Mouse (Mus musculus): ENCODE results near the gene Pakap.

Gene Pakap

DNA sequence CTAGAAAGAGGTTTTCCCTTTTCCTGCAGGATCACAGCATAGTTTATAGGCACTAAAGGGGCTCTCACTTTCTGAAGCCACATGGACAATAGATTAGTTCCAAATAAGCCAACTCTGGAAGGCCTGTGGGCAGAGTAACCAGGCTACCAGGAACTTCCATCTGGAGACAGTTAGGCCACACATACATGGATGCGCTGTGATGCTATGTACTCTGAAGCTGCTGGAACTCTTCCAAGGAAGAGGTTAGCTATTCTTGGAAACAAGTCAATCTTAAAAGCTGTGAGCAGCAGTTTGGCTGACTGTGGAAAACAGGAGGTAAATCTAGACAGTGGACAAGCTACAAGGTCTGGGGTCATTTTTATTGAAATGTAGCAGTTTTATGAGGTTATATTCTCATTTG lies 196.4 kb downstream of the Pakap start:
- DNase-seq (ENCODE audit: low spot score in 2 of 2) = no peak

DNA sequence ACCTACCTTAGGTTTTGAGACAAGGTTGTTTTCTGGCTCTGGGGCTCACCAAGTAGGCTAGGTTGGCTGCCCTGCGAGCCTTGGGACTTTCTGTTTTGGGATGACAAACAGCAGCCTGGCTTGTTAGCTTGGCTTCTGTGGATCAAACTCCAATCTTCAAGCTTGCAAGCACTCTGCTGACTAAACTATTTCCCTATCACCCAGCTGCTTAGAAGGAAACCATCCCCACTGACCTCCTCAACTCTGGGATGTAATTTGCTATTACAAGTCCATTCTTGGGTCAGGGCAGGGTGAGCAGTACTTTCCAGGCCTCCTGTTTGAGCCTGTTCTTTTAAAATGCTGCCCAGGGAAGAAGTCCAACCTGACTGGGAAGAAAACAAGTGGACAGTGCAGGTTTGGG lies 196.9 kb downstream of the Pakap start:
- DNase-seq (ENCODE audit: low spot score in 2 of 2) = no peak

DNA sequence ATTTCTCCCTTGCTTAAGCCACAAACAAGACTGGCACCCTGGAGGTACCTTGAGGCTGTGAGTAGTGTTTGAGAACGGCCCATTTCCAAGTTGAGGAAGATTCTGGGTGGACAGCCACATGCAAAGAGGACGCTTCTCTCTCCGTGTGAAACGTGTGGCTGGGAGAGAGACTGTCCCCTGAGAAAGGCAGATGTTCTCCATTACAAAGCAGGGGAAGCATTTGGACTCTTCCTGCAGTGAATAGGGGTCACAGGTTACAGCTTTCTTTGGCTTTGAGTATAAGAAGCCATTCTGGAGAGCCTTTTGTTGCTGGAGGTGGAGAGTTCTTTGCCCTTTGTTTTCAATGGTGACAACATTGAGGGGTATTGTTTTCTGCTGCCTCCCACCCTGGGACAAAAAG lies 197.8 kb downstream of the Pakap start:
- no peak for DNase-seq (ENCODE audit: low spot score in 2 of 2)

DNA sequence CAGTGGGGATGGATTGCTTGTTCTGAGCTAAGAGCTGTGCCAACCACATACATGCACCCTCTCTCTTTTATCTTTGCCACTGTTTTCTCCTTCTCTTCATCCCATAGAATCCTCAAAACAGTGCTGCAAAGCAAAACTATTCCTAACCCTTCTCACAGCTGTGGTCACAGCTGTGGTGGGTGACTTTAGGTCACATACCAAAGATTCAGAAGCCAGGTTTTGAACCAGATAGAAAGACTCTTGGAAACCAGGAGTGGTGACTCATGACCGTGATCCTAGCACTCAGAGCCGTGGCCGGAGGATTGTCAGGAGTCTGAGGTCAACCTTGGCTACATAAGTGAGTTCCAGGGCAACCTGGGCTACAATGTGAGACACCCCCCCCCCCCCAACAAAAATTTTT lies 201.0 kb downstream of the Pakap start:
- no peak for DNase-seq (ENCODE audit: low spot score in 2 of 2)

DNA sequence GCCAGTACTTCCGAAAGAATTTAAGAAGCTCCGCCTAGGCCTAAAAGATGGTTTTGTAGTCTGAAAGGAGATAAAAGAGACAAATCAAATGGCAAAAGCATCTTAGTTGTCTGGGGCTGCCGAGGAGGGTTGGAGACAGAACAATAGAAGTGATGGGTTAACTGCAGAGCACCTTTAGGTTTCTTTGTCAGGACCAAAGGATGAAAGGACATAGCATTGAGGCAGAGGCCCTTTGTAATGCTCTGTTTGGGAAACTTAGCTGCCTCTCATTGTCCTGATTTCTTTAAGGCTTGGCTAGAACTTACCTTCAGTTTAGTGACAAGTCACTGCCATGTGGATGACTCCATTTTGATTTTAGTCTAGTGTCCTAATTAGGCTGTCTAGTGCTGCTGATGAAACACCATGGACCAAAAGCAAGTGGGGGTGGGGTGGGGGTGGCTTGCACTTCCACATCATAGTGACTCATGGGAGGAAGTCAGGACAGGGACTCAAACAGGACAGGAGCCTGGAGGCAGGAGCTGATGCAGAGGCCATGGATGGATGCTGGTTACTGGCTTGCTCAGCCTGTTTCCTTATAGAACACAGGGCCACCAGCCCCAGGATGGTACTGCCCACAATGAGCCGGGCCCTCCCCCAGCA lies 202.3 kb downstream of the Pakap start:
- no peak for DNase-seq (ENCODE audit: low spot score in 2 of 2)

DNA sequence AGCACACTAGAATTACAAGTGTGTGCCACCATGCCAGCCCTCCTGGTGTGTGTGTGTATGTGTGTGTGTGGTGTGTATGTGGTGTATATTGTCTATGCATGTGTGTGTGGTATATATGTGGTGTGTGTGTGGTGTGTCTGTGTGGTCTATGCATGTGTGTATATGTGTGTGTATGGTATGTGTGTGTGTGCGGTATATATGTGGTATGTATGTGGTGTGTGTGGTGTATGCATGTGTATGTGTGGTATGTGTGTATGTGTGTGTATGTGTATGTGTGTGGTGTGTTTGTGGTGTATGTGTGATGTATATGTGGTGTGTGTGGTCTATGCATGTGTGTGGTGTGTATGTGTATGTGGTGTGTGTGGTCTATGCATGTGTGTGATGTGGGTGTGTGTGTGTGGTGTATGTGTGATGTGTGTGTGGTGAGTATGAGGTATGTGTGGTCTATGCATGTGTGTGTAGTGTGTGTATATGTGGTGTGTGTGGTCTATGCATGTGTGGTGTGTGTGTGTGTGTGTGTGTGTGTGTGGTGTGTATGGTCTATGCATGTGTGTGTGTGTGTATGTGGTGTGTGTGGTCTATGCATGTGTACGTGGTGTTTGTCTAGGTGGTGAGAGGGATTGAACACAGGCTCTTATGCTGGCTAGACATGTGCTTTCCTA lies 203.7 kb downstream of the Pakap start:
- DNase-seq (ENCODE audit: low spot score in 2 of 2) = no peak

DNA sequence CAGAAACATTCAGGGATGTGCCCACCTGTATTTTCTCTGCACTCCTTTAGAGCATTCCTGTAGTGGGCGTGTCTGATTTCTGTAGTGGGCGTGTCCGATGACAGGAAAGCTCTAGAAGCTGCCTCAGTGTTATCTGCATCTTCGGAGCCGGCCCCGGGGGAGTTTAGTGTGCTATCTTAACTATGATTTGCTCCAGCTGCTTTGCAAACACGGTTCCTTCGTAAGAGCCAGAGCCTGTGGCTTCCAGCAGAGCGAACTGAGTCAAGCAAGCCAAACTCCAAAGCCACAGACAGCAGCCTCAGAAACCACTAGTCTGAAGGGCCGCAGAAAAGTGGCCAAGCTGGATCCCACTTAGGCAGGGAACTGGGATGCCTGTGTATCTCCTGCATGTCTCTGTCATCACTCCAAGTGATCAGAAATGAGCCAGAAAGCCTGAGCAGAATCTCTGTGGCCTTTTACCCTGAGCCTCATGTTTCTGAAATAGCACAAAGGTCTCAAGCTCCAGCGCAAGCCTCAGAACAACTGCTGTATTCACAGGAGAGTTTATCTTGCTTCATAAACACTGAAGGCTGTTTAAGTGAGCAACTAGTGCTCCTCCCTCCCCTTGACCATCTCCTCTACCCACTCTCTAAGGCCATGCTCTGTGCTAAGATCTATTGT lies 205.0 kb downstream of the Pakap start:
- peak; percentile 46 to 63 for DNase-seq (ENCODE audit: low spot score in 2 of 2)

DNA sequence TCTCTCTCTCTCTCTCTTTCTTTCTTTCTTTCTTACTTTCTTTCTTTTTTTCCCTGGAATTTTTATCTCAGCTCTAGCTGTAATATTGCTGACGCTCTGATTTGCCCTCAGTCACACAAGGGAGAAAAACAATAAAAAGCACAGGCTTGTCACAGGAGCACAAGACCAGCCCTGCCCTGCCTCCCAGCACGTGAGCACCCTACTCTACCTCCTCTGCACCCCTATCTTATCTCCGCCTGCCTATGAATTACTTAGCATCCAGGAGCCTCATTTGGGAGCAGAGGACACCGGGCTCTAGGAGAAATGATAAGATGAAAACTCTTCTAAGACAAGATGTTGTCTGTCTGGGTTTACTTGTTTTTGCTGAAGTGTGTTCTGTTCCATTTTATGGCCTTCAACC lies 206.5 kb downstream of the Pakap start:
- DNase-seq (ENCODE audit: low spot score in 2 of 2) = no peak

DNA sequence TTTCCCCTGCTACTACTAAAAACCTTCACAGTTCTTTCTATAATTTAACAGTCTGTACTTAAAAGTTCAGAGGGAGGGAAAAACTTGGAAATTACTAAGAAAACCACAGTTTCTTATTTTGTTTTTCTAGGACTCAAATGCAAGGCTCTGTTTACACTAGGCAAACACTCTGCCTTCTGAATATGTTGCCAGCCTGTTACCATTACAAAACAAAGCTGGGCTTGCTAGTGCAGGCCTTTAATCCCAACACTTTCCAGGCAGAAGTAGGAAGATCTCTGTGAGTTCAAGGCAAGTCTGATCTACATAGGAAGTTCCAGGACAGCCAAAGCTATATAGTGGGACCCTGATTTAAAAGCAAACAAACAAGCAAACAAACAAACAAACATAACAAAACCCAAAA lies 207.6 kb downstream of the Pakap start:
- no peak for DNase-seq (ENCODE audit: low spot score in 2 of 2)

DNA sequence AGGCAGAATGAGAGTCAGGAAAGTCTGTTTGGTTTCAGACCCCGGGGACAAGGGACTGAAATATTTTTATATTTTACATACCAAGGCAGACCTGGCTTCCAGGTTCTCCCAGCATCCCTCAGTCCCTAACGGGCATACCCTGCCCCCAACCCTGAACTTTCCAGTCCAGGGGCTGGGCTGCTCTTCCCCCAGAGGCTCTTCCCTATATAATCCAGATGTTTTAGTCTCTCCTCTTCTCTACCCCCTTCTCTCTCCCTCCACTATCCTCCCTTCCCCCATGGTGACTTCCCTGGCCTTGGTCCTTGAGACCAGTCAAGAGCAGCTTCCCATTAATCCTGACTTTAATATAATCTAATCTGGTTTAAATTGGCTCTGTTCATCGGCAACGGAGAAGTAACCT lies 212.4 kb downstream of the Pakap start:
- no peak for DNase-seq (ENCODE audit: low spot score in 2 of 2)

DNA sequence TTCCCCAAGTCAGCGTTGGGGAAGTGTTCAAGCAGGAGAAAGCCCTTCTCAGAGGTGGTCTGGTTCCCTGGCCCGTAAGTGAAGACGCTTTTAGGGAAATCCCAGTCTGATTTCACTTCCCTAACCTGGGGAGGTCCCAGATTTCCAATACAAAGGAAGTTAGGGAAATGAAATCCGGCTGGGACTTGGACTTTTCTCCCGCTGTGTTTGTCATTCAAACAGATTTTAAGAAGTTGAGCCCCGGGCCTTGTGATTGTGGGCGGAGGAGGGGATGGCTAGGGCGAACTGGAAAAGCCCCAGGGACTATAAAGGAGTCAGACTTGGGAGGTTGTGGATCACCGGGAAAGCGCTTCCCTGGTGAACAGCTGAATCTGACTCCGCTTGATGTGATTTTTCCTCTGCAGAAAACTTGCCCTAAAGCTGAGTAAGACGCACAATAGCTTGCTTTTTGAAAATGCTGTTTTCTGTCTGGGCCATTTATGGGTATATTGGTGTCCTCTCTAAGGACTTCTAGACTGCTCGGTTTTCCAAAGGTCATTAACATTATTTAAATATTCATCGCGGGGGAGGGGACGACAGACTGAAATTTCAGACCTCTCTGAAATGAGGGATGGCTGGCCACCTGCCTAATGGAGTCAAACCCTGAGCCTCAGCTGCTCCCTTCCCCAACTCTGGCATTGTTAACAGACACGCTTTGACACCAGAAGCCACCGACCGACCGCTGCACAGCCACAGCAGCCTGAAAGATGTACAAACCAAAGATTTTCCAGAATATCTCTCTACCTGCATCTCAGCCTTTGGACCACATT lies 213.1 kb downstream of the Pakap start:
- DNase-seq (ENCODE audit: low spot score in 2 of 2) = no peak

DNA sequence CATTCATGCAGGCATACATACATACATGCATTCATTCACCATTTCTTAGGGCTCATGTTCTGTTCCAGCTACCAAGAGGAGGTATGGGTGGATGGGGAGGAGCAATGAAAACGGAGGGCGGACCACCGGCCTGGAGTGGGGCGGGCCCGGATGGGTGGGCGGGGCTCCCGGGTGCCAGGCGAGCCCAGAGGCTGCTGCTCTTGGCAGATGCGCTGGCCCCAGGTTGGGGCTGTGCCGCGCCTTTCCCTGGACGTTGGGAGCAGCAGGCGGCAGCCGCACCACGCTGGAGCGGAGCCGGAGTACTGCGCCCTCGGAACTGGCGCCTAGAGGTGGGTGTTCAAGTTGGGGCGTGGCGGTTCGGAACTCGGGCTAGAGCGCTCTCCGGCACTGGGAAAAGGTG lies 214.0 kb downstream of the Pakap start:
- DNase-seq (ENCODE audit: low spot score in 2 of 2) = peak; percentile 59 to 65

DNA sequence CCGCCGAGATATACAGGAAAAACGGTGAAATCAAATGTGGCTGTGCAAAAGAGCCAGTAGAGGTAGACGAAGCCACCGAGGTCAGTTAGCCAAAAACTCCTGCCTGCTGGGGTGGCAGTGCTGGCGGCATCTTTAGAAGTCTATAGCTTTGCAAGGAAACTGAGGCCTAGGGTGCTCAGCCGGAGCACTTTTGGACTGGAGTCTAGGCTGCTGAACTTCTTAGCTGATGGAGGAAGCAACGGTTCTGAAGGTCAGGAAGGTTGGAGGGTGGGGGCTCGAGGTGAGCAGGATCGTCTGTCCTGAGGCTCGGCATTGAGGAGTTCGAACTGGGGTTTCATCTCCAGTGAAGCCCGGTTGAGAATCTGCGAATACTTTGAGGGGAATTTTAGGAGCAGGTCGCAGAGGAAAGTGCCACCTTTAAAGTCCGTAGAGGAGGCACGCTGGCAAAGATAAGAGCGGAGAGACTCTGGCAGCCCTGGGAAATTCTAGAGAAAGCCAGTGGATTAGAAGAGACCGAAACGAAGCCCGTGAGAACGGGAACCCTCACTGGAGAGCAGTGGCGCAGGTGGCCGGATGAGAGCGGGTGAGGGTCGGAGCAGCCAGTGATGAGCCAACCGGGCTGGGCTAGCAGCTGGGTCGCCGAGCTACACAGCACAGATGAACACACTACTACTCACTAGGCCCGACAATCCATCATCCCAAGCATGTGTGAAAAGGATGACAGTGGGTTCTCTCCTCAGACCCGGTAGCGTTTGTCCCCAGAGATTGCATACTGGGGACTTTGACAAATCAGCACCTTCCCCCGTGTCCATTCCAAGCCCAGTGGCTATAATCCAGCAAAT lies 214.8 kb downstream of the Pakap start:
- DNase-seq (ENCODE audit: low spot score in 2 of 2) = no peak

DNA sequence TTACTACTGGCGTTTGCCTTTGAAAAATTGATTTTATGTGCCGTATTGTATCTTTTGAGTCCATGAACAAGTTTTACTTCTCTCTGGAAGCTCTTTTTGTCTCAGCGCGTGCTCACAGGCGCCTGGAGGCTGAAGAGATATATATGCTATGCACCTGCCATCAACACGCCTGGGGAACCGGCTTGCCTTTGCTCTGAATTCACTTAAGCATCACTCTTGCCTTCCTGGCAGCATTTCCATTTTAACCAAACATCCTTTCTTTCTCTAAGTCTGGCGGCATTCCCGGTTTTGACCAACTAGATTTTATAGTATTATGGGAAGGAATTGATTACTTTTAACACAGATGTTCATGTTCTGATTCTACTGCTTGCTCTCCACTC lies 215.4 kb downstream of the Pakap start:
- no peak for DNase-seq (ENCODE audit: low spot score in 2 of 2)

DNA sequence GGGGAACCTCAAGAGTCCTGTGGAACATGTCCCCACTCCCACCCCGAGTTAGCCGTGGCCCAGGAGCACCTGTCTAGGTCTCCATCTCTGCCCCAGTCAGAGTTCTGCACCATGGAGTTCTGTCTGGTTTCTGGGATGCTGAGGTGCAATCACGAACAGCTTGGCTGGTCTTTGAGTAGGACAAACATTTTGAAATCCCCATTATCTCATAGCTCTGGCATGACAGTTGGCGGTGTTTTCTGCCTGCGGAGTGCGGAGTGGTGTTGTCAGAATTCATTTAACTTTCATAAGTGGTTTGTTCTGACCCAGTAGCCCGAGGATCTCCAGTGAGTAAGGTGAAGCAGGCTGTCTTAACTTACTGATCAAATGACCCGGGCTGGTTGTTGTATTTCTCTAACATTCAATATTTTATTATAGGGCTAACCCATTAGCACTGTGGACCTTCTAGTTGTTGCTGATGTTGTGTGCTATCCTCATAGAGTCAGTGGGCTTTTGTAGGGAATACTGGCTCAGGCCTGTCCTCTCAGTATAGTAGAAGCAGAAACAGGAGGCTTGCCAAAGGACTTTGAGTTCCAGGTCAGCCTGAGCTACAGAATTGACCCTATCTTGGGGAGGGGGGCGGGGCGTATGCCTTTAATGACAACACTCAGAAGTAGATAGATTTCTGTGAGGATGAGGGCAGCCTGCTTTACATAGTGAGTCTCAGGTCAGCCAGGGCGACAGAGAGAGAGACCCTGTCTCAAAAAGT lies 216.0 kb downstream of the Pakap start:
- no peak for DNase-seq (ENCODE audit: low spot score in 2 of 2)

DNA sequence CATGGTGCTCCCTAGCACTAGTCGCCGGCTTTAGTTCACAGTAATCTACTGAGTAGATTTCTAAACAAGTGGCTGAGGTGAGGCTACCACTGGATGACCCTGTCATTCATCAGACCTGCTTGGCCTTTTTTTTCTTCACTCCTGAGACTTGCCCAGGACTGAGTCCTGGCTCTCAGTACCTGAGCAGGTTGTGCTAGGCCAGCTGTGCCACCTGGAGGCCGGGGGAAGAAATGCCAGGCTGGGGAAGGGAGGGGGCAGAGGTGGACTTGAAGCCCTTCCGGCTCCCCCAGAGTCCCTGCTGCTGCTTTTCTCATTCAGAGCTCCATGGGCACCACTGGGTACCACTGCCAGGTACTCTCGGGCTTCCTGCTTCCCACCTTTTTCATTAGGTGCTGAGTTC lies 220.7 kb downstream of the Pakap start:
- DNase-seq (ENCODE audit: low spot score in 2 of 2) = no peak

DNA sequence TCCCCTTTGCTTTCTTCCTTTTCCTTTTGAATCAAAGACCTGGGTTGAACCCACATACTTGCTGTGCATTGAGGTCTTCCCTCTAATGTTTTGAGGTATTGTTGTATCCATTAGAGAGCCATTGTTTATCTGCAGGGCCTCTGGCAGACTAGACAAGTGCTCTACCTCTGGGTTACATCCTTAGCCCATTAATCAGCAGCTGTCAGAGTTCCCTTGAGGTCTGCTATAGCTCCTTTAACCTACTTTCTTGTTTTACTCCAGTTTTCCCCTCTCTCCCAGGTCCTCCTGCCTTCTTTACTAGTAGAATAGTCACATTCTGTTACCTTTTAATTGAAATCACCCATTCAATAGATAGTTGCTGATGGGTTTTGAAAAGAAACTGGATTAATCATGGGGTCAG lies 221.1 kb downstream of the Pakap start:
- no peak for DNase-seq (ENCODE audit: low spot score in 2 of 2)

DNA sequence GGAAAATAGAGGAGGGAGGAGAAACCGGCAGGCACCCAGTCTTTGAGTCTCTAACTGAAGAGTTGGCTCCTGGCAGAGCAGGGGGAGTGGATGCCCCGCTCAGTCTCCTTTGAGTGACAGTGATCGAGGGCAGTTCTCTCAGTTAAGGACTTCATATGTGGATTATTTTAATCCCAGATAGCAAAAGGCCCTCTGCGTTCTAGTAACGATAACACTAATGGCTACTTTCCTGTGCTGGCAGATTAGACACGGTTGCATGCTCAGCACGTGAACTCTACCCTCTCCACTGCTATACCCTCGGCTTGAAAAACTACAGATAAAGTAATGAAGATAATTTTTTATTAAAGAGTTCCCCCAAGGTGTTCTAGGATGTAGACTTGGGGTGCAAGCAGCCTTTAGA lies 226.0 kb downstream of the Pakap start:
- DNase-seq (ENCODE audit: low spot score in 2 of 2) = no peak

DNA sequence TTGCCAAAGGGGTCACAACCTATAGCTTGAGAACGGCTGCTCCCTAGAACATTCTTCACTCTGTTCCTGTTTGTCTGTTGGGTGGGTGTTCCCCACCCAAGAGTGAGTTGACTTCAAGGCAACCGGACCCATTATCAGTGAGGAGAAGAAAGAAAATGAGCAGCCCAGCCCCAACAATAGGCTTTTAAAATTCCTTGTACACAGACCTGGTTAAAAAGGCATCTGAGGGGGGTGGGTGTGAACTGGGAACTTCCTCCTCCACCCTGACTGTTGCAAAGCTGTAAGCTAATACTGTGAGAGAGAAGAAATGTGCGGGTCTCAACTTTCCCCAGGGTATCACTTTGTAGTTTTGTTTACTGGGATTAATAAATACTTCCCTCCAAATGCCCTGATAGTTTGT lies 226.6 kb downstream of the Pakap start:
- DNase-seq (ENCODE audit: low spot score in 2 of 2) = no peak

DNA sequence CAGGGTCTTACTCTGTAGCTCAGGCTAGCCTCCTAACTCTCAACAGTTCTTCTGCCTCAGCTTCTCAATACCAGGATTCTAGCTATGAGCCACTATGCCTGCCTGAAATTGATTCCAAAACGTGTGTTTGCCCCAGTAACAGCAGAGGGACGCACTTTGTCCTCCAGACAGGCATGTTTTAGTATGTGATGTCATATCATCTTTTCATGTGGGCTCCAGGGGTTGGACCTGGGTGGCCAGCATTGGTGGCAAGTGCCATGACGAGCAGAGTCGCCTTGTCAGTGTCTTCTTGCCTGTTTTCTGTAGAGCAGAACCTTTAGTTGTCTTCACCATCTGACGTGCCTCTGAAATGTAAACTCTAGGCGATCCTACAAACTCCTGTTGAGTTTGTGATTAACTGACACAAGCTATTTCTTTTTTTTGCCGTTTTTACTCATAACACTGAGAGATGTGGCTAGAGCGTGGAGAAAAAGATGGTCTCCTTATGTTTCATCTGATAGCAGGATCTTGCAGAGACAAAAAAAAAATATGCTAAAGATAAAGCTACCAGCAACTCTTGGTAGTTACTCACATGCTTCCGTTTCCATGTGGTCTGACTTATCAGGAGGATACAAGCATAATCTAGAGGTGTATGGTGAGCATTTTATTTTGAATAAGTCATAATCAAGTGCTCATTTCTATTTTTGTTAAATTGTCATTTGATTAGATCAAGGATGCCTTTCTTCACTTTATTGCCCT lies 229.7 kb downstream of the Pakap start:
- no peak for DNase-seq (ENCODE audit: low spot score in 2 of 2)

All from urinary bladder, postnatal 4 days (tissue).